Mouse (Mus musculus): ENCODE data around the gene Ccdc155.

Gene Ccdc155

GRCm38 (mm10) chr7:45204380-45205143 is at the start of gene Ccdc155:
Ccdc155 (minus strand) TSS chr7:45204892.
- DNase-seq (ENCODE audit: low read depth, low spot score) = peak; percentile 100

- no peak for DNase-seq (ENCODE audit: low read depth, low spot score)
Observed at GRCm38 (mm10) chr7:45253806-45254205, 49.1 kb upstream of the Ccdc155 start.

DNA sequence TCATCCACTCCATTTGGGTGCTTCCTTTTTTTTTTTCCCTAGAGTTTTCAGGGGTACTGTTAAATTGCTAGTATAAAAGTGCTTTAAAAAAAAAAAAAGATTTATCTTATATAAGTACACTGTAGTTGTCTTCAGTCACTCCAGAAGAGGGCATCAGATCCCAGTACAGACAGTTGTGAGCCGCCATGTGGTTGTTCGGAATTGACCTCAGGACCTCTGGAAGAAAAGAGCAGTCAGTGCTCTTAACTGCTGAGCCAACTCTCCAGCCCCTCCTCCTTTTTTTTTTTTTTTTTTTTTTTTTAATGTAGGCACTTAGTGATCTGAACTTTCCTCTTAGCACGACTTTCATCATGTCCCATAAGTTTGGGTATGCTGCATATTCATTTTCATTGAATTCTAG is 43.0 kb upstream of the Ccdc155 start:
- DNase-seq (ENCODE audit: low read depth, low spot score) = peak; percentile 79

DNA sequence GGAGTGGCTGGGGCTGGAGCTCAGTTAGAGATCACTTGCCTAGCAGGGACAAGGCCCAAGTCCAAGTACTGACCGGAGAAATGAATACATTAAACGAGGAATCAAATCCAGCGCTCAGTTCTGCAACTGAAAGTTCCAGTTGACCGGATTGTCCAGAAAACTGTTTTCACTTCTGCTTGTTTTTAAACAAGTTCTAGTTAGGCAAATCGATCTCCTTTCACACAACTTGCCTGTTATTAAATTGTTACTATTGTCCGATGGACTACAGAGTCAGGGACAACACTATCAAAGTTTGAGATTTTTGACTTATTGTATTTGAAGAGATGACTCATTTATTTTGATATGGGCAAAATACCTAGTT is 36.7 kb upstream of the Ccdc155 start:
- DNase-seq (ENCODE audit: low read depth, low spot score) = no peak

DNA sequence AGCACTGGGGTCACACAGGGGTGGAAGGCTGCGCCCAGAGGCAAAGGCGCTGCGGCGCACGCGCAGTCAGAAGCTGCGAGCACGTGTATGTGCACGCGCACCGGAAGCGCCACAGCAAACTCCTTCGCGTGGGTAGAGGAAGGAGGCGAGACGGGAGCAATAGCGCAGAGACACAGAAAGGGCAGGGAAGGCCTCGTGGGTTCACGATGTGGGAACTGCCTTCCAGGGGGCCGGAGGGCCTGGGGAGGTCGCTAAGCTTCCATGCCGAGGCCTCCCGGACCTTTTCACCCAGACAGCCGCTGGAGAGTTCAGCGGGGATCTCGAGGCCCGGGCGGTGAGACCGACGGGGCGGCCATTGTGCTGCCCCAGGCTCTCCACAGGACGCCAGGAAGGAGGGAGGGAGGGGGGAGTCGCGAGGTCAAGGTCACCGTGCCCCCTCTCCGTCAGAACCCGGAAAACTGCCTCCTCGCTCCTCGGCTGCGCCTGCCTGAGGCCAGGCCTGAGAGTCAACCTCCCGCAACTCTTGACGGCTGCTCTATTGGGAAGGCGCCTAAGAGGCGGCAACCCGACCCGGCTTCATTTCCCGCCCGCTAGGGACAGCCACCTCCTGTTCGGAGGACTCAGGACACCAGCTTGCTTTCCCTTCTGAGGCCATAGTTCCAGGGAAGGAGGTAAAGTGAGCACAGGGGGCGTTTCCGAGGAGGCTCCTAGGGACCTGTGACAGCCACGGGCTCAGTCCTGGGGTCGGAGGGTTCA is 36.1 kb upstream of the Ccdc155 start, which contains the start of gene Slc6a16:
Slc6a16 (plus strand) TSS at position 453 of the 756 bp plus-strand sequence.
- DNase-seq (ENCODE audit: low read depth, low spot score) = peak; percentile 96

DNA sequence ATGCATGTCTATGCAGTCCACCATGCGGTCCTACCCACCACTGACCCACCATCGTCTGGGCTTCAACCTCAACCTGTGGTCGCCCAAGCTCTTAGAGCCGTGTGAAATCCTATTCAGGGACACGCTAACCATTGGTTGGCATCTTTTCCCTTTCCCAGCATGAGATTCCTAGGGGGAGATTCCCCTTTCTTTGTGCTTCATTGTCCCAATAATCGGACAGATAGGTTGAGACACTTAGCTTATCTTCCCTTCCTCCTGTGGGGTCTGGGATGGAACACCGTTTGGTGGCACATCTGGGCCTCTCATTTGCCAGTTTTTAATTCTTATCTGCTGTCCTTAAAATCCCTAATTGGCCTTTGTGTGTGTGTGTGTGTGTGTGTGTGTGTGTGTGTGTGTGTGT is 35.4 kb upstream of the Ccdc155 start:
- DNase-seq (ENCODE audit: low read depth, low spot score) = peak; percentile 54

- peak; percentile 73 for DNase-seq (ENCODE audit: low read depth, low spot score)
Observed at GRCm38 (mm10) chr7:45238723-45239496, 34.2 kb upstream of the Ccdc155 start, which contains the start of gene Cd37. Cd37 (minus strand) TSS chr7:45239115.

GRCm38 (mm10) chr7:45237747-45238699 is 33.3 kb upstream of the Ccdc155 start:
- no peak for DNase-seq (ENCODE audit: low read depth, low spot score)

GRCm38 (mm10) chr7:45235656-45236180 is 31.0 kb upstream of the Ccdc155 start:
- peak; percentile 76 for DNase-seq (ENCODE audit: low read depth, low spot score)

DNA sequence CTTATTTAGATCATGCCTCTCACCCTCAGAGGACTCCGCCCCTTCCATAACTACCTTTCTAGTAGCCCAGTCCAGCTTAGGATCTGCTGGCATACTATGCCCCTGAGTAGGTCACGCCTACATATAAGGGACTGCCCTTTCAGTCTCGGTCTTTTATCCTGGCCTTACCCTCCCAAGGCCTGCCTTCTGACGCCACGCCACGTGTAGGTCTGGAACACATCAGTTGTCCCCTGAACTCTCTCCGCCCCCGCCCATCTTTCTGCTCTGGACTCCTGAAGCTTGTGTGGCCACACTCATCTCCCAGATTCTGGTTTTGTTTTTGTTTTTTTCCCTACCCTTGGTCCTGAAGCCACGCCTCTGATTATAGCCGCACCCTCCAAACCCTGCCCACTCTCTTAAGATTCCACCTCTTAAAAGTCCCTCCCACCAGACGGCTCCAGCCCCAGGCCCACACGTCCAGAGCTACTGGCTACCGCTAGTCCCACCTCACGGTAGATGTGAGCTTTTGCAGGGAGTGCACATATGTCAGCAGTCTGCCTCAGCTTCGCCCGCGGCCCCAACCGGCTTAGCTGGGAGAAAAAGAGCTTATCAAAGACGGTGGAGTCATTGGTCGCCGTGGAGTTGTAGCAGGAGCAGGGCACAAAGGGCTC is 30.4 kb upstream of the Ccdc155 start:
- DNase-seq (ENCODE audit: low read depth, low spot score) = peak; percentile 94

DNA sequence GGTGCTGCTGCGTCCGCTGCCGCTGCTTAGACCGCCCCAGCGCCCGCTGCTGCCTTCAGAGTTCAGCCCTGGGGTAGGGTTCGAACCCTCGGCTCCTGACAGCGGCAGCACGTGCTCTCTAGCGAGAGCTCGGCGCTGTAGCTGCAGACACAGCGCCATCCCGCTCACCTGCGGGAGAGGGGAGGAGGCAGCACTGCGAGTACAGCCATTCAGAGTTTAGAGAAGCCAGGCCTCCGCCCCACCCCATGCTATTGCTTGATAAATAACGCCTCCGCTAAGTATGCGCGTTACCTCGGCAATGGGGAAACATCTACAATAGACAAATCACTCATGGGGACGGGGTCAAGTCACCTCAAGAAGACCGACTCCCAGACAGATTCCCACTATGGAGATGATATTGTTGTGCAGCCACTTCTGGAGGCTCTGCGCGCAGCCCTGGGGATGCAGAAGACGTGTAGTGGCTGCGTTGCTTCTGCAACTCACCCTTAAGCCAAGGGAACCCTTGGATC is 29.7 kb upstream of the Ccdc155 start:
- peak; percentile 91 for DNase-seq (ENCODE audit: low read depth, low spot score)

DNA sequence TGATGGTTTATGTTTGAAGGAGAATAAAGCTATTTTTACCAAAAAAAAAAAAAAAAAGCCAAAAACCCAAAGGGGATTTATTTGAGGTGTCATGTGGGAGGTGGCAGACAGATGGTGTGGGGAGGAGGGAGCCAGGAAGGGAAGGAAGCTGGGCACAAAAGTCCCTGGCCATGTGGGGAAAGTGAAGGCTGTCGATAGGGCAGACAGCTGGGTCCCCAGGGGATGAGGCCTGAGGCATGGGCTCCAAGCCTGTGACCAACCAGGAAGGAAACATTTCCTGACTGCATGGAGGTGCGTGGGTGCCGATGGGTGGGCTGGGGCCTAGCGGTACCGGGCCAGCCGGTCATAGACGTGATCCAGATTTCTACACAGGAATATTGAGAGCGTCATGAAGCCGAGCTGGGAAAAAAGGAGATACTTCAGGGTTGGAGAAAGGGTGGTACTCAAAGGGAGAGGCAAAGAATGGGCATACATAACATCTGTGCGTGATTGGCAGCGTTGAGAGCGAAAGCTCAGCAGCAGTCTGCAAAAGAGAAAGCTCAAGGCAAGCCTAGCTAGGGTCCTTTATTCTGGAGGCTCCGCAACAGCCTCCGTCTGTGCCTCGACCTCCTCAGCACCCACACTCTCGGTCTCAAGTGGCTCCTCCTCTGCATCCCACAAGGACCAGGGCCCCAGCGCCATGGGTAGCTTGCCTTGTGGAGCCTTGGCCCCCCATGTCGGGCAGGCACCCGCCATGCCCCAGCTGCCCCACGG is 29.1 kb upstream of the Ccdc155 start:
- peak; percentile 42 for DNase-seq (ENCODE audit: low read depth, low spot score)

DNA sequence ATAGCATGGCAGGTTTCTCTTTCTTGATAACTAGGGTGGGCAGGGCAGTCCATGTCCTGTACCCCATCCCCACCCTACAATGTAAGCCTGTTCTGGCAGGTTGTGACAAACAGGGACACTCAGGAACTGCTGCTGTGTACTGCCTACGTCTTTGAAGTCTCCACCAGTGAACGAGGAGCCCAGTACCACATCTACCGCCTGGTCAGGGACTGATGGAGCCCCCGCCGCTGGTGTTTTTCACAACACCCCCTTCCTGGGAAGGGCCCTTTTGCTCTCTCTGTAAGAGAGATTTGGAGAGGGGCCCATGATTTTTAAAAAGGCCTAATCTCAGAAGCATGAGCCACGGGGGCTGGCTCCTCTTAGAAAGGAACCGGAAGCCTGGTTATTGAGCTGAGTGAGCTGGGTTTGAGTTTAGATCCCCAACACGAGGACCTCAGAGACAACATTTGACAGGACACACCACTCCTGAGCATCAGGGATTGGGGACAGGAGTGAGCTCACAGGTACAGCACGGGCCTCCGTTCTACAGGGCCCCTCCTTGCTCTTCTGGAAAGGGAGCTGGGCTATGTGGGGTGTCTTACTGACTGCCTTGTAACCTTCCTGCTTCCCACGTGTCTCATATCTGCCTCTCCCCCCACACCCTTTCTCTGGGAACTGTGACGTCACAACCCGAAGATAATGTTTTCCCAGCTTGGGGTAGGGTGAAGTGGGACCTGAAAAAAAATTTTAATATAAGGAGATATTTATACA is 28.2 kb upstream of the Ccdc155 start:
- DNase-seq (ENCODE audit: low read depth, low spot score) = no peak

GRCm38 (mm10) chr7:45231941-45232340 is 27.2 kb upstream of the Ccdc155 start:
- DNase-seq (ENCODE audit: low read depth, low spot score) = no peak

- no peak for DNase-seq (ENCODE audit: low read depth, low spot score)
Observed at GRCm38 (mm10) chr7:45231192-45231591, 26.5 kb upstream of the Ccdc155 start.

- DNase-seq (ENCODE audit: low read depth, low spot score) = peak; percentile 95
Observed at GRCm38 (mm10) chr7:45229459-45230203, 24.9 kb upstream of the Ccdc155 start.

GRCm38 (mm10) chr7:45229046-45229445 is 24.4 kb upstream of the Ccdc155 start:
- DNase-seq (ENCODE audit: low read depth, low spot score) = peak; percentile 63

- no peak for DNase-seq (ENCODE audit: low read depth, low spot score)
Observed at GRCm38 (mm10) chr7:45228548-45228947, 23.9 kb upstream of the Ccdc155 start.
